Mouse (Mus musculus): ENCODE data around the gene Ago4.

Gene Ago4

DNA sequence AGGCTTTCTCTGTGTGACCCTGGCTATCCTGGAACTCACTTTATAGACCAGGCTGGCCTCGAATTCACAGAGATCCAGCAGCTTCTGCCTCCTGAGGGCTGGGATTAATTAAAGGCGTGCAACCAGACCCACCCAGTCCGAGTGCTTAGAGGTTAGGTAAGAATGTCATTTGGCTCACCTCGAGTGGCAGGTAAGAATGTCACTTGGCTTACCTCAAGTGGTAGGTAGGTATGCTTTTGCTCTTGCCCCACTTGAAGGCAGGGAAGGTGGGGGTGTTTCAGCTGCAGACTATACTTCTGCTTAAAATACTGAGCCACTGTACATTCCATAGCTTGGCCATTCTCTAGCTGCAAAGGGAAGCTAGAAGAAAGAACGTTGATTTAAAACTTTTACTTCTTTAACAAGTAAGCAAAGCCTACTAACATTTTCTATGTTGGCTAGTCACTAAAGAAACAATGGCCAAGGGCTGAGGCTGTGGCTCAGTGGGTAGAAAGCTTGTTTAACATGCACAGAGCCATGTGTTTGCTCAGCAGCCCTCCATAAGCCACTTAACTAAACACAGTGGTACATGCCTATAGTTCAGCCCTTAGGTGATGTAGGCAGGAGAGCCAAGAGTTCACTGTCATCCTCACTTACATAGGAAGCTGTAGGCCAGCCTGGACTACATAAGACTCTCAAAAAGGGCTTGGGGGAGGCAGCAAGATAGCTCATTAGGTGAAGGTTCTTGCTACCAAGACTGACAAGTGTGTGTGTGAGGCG, 20.8 kb downstream of the Ago4 start:
- DNase-seq = no peak

DNA sequence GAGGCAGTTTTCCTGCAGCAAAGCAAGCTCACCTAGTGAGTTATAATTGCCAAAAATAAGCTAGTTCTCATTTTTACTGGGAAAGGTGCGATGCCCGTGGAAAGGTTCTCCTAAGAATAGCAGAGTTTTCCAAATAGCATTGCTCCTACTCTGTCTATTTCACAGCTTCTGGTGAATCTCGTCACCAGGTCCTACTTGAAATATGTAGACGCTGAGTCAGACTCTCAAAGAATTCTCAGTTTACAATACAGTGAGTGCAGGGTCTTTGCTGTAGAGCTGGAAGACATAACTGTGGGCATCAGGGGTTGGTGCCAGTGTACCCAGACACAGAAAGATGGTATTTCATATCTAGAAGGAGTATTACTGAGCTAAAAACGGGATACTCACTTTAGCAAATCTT, 22.3 kb downstream of the Ago4 start:
- DNase-seq = no peak

DNA sequence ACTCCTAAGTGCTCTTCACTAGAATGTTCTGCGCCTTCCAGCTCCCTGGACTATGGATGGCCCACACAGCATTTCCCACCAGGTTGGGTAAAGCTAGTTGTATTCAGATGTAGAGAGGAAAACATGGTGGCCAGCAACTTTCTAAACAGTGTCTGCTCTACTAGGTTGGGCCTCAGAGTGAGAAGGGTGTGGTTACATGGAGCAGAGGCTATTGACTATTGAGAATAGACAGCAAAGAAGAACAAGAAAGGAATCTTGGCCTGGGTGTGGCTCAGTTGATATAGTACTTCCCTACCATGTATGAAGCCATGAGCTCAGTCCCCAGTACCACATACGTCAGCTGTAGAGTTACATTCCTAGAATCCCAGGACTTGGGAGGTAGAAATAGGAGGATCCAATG, 24.2 kb downstream of the Ago4 start:
- DNase-seq = no peak

DNA sequence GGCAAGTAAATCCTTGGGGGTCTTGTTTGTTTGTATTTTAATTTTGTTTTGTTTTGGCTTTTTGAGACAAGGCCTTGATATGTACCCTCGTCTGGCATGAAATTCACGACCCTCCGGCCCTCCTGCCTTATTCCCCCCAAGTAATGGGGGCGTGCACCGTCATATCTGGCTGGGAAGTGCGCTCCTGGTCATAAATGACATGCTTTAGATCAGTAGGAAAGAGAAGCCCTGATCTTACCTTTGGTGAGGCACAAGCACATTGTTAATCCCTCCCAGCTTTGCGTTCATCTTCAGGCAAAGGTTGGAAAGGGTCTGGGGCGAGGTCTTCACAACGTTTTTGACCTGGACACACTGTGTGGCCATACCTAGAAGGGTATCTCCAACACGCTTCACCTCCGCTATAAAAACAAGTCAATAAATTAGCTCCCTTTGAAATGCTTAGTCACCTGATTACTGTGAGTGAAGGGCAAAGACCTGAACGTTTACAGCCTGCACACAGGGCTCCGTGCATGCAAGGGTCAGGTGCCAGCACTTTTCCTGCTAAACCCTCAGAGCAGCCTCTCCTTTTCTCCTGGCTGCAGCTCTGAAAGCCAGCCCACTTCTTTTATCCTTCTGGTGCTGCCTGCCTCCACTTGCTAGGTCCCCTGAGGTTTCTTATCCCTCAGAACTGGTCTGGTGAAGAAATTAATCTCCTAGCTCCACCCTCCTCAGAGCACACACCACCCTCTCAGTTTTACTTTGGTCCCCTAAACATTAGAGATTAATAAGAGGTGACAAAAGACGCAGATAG, 25.0 kb downstream of the Ago4 start:
- DNase-seq = no peak

DNA sequence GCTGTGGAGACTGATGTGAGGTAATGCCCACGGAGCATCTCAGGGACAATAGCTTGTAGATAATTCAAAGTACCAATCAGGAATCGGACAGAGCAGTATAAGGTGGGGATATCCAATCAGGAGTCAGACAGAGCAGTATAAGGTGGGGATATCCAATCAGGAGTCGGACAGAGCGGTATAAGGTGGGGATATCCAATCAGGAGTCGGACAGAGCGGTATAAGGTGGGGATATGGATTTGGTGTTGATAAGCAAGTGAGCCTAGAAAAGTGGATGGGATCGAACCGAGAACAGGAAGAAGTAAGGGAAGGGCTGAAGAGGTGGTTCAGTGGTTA, 30.3 kb downstream of the Ago4 start:
- DNase-seq = no peak

DNA sequence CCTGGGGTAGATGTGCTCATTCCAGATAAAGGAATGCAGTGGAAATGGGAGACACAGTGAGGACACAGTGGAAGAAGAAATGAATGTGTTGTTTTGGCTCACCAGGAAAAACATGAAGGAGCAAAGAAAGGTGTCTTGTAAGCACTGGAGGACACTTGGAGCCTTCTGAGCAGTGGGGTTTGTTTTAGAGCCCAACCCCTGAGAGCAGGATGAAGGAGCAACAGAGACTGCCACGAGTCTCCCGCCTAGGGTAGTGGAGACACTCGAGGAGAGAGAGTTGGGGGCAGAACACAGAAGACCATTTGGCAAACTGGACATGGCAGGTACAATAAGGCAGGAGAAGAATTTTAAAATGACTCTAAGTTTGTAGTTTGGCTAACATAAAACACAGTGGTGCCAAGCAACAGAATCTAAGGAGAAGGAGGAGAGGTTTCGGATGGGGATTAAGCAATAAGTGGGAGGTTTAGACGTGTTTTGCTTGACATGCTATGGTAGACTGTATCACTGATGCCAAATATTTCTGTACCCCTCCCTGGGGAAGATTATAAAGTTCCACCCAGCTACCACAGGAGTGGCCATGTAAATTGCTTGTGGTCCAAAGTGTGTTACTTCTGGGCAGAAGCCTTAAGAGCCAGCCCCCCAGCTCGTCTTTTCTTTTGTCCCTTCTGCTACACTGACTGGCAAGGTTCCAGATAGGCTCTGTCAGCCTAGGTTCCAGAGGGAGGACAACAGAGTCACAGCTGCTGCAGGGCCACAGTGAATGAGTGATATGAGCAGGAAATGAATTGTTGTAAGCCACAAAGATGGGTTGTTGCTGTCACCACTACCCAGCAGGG, 30.9 kb downstream of the Ago4 start:
- DNase-seq = no peak

DNA sequence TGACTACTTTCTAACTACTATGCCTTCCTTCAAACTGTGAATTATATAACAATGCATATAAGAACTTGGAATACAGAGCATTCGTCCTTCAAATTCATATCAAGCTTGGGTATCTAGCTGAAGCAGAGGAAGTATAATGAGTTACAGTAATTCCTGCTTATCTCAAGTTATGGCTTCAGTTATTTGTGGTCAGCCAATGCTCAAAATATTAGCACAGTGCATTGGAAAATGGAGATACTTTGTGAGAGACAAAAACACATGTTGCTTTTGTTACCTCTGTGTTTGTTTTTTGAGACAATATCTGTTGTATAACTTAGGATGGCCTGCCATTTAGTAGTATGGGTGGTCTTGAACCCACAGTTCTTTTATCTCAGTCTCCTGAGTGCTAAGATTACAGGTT, 34.7 kb downstream of the Ago4 start:
- DNase-seq = no peak

DNA sequence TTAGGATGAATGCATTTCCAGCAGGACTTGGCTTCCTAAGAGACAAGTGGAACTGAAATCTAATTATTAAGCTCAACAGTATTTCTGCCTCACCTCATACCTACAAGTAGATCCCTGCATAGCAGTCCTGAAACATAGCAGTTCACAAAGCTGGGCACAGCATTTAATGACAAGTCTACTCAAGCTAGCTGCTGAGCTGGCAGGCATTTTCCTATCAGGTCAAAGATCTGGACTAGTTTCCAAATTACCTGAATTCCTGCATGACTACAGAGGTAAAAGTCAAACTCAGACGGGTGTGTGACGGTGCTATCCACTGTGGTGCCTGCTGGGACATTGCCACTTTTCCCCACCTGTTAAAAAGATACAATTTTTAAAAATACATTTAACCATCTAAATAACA, 36.3 kb downstream of the Ago4 start:
- DNase-seq = no peak

DNA sequence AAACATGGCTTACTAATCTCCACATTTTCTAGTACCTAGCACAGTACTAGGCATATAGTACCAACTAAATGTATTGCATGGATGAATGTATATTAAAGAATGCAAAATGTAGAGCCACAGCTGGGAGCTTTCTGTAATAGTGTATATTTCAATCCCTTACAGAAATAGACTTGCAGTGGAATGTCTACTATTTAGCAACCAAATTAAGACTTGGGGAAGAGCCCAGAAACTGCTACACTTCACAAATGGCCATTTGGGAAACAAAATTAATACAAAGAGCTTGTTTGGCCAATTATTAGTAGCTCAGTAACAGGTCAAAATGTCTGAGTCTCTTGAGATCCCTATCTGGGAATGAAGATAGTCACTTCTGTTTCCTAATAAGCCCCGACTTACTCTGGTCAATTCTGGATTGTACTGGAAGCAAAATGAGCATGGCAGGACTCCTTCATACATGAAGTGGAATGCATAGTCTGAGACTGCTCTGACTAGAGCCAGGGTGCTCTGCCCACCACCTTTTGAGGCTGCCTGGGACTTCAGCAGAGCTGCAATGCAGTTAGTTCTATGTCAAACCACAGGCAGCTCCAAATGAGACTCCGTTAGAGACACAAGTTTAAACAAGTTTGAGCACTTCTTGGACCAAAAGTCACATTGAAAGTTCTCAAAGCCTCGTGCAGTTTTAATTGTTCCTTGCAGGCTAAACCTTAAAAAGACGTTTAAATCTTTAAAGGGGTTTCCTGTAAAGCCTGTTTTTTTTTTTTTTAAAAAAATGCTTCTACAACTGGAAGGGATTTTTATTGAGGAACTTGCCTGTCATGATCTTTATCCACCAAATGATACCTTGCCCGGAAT, 37.1 kb downstream of the Ago4 start:
- no peak for DNase-seq

DNA sequence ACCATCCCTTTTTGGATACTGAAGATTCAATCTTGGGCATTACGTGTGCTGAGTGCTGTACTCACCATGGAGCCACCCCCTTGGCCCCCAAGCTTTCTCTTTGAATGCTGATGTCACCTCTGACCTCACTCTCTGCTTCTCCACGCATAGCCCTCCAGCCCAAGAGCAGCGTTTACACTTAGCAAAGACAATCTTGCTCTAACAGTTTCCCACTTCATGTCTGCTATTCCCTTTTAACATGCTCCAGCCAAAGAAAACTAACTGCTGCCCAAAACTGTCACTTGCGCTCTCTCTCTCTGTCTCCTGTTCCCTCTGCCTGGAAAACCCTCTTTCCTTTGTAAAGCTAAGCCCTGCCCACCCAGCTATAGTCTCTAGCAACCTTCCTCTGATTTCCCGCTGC, 37.8 kb downstream of the Ago4 start:
- DNase-seq = no peak

DNA sequence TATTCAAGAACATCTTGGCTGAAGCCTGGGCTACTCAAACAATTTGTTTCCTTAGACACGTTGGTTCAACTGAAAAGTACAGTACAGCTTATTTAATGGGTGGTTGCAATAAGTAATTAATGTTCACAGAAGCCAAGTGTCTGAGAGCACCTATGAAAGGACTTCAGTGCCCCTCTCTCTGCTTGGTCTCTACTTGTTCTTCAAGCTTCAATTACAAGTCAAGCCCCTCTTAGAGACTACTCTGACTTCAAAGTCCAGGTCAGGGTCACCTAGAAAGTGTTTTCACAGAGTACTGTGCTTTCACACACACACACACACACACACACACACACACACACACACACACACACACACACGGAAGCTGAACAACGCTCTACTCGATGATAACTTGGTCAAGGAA, 39.9 kb downstream of the Ago4 start:
- DNase-seq = no peak

DNA sequence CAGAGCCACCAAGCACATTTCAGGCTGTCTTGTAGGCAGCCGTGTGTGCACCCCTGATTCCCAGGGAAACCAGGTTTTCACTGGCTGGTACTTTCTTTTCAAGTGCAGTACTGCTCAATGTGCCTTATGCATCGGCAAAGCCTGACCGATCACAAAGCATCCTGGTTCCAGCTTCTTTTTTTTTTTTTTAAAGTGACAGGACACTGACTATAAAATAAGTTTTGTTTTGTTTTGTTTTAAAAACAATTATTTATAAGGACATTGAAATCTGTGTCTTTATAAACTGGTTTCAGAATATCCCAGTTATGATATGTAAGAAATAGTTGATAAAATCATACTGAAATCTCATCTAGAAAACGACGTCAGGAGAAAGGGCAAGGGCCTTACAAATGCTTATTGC, 41.3 kb downstream of the Ago4 start:
- no peak for DNase-seq

DNA sequence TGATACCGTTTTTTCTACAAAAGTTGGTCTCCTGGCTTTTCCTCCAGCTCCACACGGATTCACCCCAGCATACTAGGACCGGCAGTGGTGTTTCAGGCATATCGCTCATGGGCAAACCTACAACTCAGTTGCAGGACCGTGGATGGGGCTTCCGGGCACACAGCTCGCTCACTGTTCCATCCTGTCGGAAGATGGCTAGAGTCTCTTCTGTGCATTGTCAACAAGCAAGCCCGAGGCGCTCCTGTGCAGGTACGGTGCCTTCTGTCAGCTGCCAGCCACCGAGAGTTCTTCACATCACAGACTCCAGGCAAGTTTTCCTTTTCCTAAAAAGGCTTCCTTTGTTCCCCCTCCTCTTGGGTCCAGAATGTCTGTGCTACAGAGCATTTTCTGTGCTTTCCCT, 42.5 kb downstream of the Ago4 start:
- DNase-seq = no peak

DNA sequence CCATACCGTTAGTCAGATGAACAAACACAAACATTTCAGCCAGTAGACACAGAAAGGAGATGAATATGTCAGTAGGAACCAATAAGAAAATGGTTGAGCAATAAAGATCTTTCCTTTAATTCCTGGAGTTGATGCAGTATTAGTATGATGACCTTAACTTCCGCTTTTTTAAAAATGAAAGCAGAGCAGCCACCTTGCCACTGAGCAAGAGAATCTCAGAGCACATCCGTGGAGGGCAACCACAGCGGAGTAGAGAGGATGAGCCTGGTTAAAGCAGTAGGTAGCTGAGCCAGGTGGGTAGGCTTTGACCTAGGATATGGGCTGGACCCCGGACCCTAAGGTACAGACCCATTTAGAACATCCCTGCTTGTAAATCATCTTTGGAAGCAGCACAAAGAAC, 43.5 kb downstream of the Ago4 start:
- no peak for DNase-seq

DNA sequence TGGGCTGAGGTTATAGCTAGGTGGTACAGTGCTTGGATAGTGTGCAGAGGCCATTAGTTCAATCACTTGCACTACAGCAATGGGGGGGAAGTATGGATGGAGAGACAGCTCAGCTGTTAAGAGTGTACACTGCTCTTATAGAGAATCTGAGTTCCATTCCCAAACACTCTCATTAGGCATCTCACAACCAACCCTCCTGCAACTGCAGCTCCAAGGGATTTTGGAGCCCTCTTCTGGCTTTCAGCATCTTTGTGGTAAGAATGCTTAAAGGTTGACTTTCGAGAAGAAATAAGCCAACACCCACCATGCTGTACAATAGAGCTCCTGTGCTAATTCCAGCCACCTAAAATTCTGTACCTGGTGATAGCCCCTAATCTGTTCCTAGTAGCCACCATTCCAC, 47.1 kb downstream of the Ago4 start:
- no peak for DNase-seq

DNA sequence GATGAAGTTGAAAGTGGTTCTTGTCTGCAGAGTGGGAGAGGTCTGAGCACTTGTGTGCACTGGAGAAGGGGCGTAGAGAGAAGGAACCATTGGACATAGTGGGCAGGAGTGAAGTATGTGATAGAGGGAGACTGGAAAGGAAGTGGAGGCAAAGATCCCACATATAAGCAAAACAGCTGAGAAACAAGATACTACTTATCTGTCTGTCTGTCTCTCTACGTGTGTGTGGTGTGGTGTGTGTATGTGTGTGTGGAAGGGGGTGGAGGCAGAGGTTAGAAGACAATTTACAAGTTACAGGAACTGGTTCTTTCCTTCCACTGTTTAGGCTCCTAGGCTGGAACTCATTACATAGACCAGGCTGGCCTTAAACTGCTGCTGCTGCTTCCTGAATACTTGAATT, 48.2 kb downstream of the Ago4 start:
- DNase-seq = no peak

DNA sequence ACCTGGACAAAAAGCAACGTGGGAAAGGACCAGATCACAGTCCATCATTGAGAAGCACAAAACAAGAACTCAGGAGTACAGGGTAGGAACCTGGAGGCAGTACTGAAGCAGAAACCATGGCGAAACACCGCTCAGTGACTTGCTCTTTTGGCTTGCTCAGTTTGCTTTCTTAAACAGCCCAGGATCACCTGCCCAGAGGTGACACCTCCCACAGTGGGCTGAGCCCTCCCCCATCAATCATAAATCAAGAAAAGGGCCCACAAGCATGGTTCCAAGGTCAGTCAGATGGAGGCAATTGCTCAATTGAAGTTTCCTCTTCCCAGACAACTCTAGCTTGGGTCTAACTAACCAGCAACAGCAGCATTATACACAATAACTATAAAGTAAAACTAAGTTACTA, 49.4 kb downstream of the Ago4 start:
- no peak for DNase-seq

DNA sequence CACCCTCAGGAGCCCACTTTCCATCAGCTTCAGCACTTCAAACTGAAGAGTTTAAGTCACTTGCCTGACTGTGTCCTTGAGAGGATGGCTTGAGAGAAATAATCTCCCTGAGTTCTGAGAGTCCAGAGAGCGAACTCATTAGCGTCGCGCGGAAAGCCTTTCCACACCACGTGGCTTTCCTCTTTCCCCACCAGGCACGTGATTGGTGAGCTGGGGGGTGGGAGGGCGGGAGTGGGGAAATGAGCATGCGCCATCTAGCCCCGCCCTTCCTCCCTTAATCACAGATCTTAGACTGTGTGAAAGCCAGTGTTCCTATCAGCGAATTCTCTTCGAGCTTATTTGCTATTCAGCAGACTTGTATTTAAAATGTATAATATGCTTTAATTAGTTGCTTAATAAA, 50.3 kb downstream of the Ago4 start:
- no peak for DNase-seq

DNA sequence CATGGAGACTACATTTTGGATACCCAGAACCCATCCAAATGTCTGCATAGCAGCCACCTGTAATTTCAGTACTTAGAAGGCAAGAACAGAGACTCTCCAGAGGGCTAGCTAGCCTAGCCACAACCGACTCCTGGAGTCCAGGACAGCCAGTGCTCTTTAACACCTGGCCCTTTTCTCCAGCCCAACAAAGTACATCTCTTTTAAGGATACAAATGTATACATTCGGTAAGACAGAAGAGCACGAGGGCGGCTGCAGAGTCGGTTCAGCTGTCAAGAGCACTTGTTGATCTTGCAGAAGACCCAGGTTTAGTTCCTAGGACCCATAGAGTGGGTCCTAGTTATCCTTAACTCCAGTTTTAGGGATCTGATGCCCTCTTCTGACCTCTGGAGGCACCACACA, 51.8 kb downstream of the Ago4 start:
- no peak for DNase-seq

DNA sequence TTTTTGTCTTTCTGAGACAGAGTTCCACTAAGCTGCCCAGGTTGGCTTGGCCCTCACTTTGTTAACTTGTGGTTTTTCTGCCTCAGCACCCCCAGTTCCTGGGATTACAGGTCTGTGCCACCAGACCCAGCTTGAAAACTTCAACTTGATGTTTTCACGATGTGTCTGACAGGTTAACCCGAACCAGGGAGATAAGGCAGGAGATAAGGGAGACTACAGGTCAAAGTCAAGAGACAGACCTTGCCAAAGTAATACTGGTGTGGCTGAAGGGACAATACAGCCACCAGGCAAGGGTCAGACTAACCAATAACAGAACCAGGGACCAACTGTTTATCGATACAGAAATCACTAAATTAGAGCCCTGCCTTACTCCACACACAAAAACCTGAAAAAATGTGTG, 53.0 kb downstream of the Ago4 start:
- DNase-seq = no peak

DNA sequence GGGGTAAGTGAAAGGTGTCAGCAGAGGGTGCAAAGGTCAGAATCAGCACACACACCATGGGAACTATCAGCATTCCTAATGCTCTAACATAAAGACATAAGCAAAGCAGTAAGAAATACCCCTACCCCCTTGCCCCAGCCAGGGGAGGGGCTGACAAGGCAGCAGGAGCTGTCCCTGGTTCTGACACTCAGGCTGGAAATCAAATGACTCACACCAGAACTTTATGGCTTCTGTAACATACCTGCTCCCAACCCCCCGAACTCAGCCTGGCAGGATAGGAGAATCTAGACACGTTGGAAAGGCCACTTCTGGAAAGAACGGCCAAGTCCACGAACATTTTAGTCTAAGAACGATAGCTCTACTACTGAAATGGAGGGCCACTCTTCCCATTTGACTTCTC, 60.2 kb downstream of the Ago4 start:
- DNase-seq = no peak

DNA sequence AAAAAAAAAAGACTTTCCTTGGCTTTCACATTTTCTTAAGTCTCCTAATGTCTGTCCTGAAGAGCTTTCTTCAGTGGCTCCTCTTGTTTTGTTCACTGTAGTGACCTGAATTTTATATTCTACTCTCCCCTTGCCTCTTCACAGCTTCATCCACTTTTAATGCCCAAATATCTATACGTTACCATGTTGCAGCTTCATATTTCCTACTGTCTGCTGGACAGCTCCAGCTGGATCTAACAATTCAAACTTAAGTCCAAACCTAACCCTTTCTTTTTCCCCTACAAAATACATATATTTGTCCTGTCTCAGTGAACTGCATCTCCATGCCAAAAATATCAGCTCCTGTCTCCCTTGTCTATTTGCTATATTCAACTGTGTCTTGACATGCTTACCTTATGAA, 63.9 kb downstream of the Ago4 start:
- no peak for DNase-seq

DNA sequence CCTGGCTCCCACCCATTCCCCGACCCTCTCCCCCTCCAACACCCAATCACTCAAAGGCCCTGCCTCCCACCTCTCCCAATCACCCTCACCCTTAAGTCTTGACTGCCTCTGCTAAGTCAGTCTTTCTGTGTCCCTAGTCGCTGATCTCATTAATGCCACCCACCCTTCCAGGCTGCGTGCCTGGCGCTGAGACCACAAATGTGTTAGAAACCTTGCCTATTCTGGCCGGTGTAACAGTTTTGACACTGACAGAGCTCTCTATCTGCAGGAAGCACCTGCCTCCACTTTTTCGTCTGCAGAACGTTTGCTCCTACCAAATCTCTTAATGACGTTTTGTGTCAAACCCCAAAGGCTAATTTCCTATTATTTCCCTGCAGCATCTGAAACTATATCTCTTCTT, 64.3 kb downstream of the Ago4 start:
- DNase-seq = no peak
